Mouse (Mus musculus): Measurements from ENCODE around the gene Serpina3c. TPM values are rescaled to one million over a fixed set of nuclear protein-coding genes. Genes with fewer than 3 reads are reported as not detected.

The Serpina3c gene
- polyA plus RNA-seq, 1 experiment, result 14.2 TPM

Other genes with a start within 250 kb of the Serpina3c start
- gene Serpina1c, start 249.0 kb downstream of the Serpina3c start, polyA plus RNA-seq (2012; ENCODE audit: insufficient read depth, insufficient read length, missing spikeins), result 2.3 and 5.3 TPM in 2 replicates
- 2.6 TPM in 1 of 2 replicates, not detected in the other for gene Serpina1e, start 194.9 kb downstream of the Serpina3c start, polyA plus RNA-seq (2012; ENCODE audit: insufficient read depth, insufficient read length, missing spikeins)
- gene Serpina11, start 163.9 kb downstream of the Serpina3c start, polyA plus RNA-seq (2012; ENCODE audit: insufficient read depth, insufficient read length, missing spikeins), result not detected in 2 replicates
- not detected in 2 replicates for gene Serpina9, start 140.1 kb downstream of the Serpina3c start, polyA plus RNA-seq (2012; ENCODE audit: insufficient read depth, insufficient read length, missing spikeins)
- not detected in 2 replicates for gene Serpina12, start 109.4 kb downstream of the Serpina3c start, polyA plus RNA-seq (2012; ENCODE audit: insufficient read depth, insufficient read length, missing spikeins)
- gene Serpina5, start 52.8 kb downstream of the Serpina3c start, polyA plus RNA-seq (2012; ENCODE audit: insufficient read depth, insufficient read length, missing spikeins), result not detected in 2 replicates
- gene Serpina3a, start 41.1 kb downstream of the Serpina3c start, polyA plus RNA-seq (2012; ENCODE audit: insufficient read depth, insufficient read length, missing spikeins), result not detected in 2 replicates
- not detected in 2 replicates for gene Serpina3b, start 25.9 kb downstream of the Serpina3c start, polyA plus RNA-seq (2012; ENCODE audit: insufficient read depth, insufficient read length, missing spikeins)
- gene Serpina3f, start 60.7 kb upstream of the Serpina3c start, polyA plus RNA-seq (2012; ENCODE audit: insufficient read depth, insufficient read length, missing spikeins), result not detected in 2 replicates
- not detected in 2 replicates for gene Serpina3g, start 82.4 kb upstream of the Serpina3c start, polyA plus RNA-seq (2012; ENCODE audit: insufficient read depth, insufficient read length, missing spikeins)
- gene Serpina3i, start 109.3 kb upstream of the Serpina3c start, polyA plus RNA-seq (2012; ENCODE audit: insufficient read depth, insufficient read length, missing spikeins), result not detected in 2 replicates
- 0.48 TPM in 1 of 2 replicates, not detected in the other for gene Serpina3j, start 160.7 kb upstream of the Serpina3c start, polyA plus RNA-seq (2012; ENCODE audit: insufficient read depth, insufficient read length, missing spikeins)
- gene Serpina3k, start 184.6 kb upstream of the Serpina3c start, polyA plus RNA-seq (2012; ENCODE audit: insufficient read depth, insufficient read length, missing spikeins), result 0.54 and 2.7 TPM in 2 replicates
- gene Serpina3m, start 184.6 kb upstream of the Serpina3c start, polyA plus RNA-seq (2012; ENCODE audit: insufficient read depth, insufficient read length, missing spikeins), result not detected in 2 replicates

Data from brown adipose tissue, adult 24 weeks (tissue).